Mouse (Mus musculus): ENCODE measurements around the gene Hspa1a.
"Not testable (repeated sequence)": the region's sequence is repeated elsewhere in the genome, so short reads cannot be mapped to it uniquely, and the experiment has no call there.

Gene Hspa1a

GRCm38 (mm10) chr17:34972069-34972749, at the start of gene Hspa1a, which contains the start of gene Hspa1l:
Hspa1a (minus strand) TSS chr17:34972156.
Hspa1l (plus strand) TSS chr17:34972703.
- peak; percentile 91 to 93 for DNase-seq

- peak; percentile 85 to 88 for DNase-seq
Measured at GRCm38 (mm10) chr17:35021163-35021808, 49.3 kb upstream of the Hspa1a start.

- DNase-seq = no peak
Measured at GRCm38 (mm10) chr17:35020551-35020950, 48.6 kb upstream of the Hspa1a start.

GRCm38 (mm10) chr17:35019894-35020293, 47.9 kb upstream of the Hspa1a start:
- DNase-seq = no peak

- no peak for DNase-seq
Measured at GRCm38 (mm10) chr17:35018171-35018570, 46.2 kb upstream of the Hspa1a start.

- DNase-seq = no peak
Measured at GRCm38 (mm10) chr17:35017706-35018030, 45.7 kb upstream of the Hspa1a start.

- DNase-seq = no peak
Measured at GRCm38 (mm10) chr17:35016791-35017705, 45.1 kb upstream of the Hspa1a start.

GRCm38 (mm10) chr17:35016376-35016775, 44.4 kb upstream of the Hspa1a start, which contains the start of gene Vwa7:
Vwa7 (plus strand) TSS chr17:35016579.
- peak in 1 of 2 experiments; percentile 33 for DNase-seq

GRCm38 (mm10) chr17:35015296-35015695, 43.3 kb upstream of the Hspa1a start:
- no peak for DNase-seq

- DNase-seq = no peak
Measured at GRCm38 (mm10) chr17:35013221-35013620, 41.3 kb upstream of the Hspa1a start.

GRCm38 (mm10) chr17:35012430-35012829, 40.5 kb upstream of the Hspa1a start:
- DNase-seq = no peak

GRCm38 (mm10) chr17:35011440-35011839, 39.5 kb upstream of the Hspa1a start:
- DNase-seq = no peak

- no peak for DNase-seq
Measured at GRCm38 (mm10) chr17:35009586-35009985, 37.6 kb upstream of the Hspa1a start.

GRCm38 (mm10) chr17:35007387-35007991, 35.5 kb upstream of the Hspa1a start:
- DNase-seq = no peak

GRCm38 (mm10) chr17:35005902-35006301, 33.9 kb upstream of the Hspa1a start:
- not testable (repeated sequence) for DNase-seq

- DNase-seq = no peak
Measured at GRCm38 (mm10) chr17:35005158-35005557, 33.2 kb upstream of the Hspa1a start.

GRCm38 (mm10) chr17:35004075-35004717, 32.2 kb upstream of the Hspa1a start:
- no peak for DNase-seq

- DNase-seq = no peak
Measured at GRCm38 (mm10) chr17:35003022-35003838, 31.3 kb upstream of the Hspa1a start.

GRCm38 (mm10) chr17:35002153-35002865, 30.4 kb upstream of the Hspa1a start:
- DNase-seq = no peak

- peak in 1 of 2 experiments; percentile 42 for DNase-seq
Measured at GRCm38 (mm10) chr17:35001452-35002152, 29.6 kb upstream of the Hspa1a start.

Data from lung, adult 18-20 months (tissue).